Mouse (Mus musculus): ENCODE results near the gene Sptbn1.
A peak's percentile ranks its signal among the peaks of the same experiment; 100 is the strongest.

DNA sequence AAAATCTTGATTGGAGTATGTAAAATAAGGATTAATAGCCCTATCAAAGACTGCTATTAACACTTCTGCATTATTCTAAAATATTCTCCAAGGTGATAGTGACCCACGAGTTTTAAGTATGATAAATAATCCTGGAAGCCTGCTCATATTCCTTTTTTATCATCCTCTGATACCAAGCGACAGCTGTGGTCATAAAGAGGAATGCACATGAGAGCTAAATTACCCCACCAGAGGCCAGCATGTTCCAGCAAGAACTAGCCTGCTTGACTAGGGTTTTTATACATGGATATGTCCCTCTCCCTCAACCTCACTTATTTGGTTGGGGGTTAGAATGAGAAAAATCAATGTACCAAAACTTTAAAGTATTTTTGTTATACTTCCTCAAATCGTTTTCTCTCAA lies 56.8 kb downstream of the Sptbn1 start:
- no peak for TF ChIP-seq EP300 (IDR thresholded peaks at IDR 0.05; ENCODE audit: low read depth)
- peak; percentile 28 for TF ChIP-seq CTCF (IDR thresholded peaks at IDR 0.05; ENCODE audit: low read depth)

All from heart, postnatal 0 days (tissue).